Mouse (Mus musculus) MEL (cell line): ENCODE results near the gene E2f2.

ENCODE experiments used
- CTCF ChIP-seq, 3 experiments: IDR thresholded peaks in 2 of 3; conservative IDR thresholded peaks in 1 of 3; 2 replicates each; pipeline ENCODE4 v1.5.1; 2011 to 2012; ENCODE audit warnings: low read length in 3 of 3, low read depth in 2 of 3, mild to moderate bottlenecking in 2 of 3, improper control_type of control experiment in 1 of 3, inconsistent platforms in 1 of 3, mixed read lengths in 1 of 3, moderate library complexity in 1 of 3; ENCODE audit not compliant: control insufficient read depth in 1 of 3, insufficient read depth in 1 of 3, poor library complexity in 1 of 3, severe bottlenecking in 1 of 3
- HCFC1 ChIP-seq: IDR thresholded peaks from 2 replicates; pipeline ENCODE4 v1.6.1; 2012; ENCODE audit warnings: low read depth, mild to moderate bottlenecking, inconsistent platforms, low read length, improper control_type of control experiment, moderate library complexity
- MAX ChIP-seq: IDR thresholded peaks from 2 replicates; pipeline ENCODE4 v1.6.1; 2011; ENCODE audit warnings: low read length, improper control_type of control experiment
- MYC ChIP-seq: IDR thresholded peaks from 2 replicates; pipeline ENCODE4 v1.6.1; 2011; ENCODE audit warnings: low read depth, mild to moderate bottlenecking, low read length, improper control_type of control experiment, moderate library complexity
- POLR2A ChIP-seq, 2 experiments: IDR thresholded peaks; 2 replicates each; pipeline ENCODE4 v1.6.1; 2011 to 2012; ENCODE audit warnings: low read length in 2 of 2, mild to moderate bottlenecking in 2 of 2, control low read depth in 1 of 2, improper control_type of control experiment in 1 of 2, low read depth in 1 of 2, moderate library complexity in 1 of 2; ENCODE audit not compliant: control insufficient read depth in 1 of 2, insufficient read depth in 1 of 2, poor library complexity in 1 of 2
- POLR2AphosphoS5 ChIP-seq: IDR thresholded peaks from 2 replicates; pipeline ENCODE4 v1.6.1; 2012; ENCODE audit warnings: low read depth, borderline replicate concordance, mild to moderate bottlenecking, inconsistent platforms, low read length, moderate library complexity, mixed read lengths
- ZC3H11A ChIP-seq: IDR thresholded peaks from 2 replicates; pipeline ENCODE4 v1.6.1; 2012; ENCODE audit warnings: low read depth, mild to moderate bottlenecking, inconsistent platforms, low read length, improper control_type of control experiment

DNA sequence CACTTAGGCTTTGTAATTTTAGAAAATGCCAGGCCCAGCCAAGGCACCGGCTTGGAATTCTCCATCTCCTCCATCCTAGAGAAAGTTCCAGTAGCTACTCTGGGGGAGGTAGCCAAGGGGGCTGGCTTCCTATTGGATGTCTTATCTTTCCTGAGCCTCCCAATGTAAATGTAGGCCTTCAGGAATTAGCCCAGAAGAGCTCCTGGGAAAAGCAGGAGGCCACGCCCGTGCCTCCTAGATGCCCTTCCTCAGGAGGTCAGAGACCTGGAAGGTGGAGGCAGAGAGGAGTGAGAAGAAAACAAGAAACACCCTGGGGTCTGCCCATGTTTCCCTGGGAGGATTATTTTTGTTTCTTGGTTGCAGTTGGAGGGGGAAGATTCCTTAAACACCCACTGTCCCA, 21.4 kb downstream of the E2f2 start:
- TF ChIP-seq POLR2A (IDR thresholded peaks at IDR 0.05; ENCODE audit: control insufficient read depth in 1 of 2, insufficient read depth in 1 of 2, low read depth in 1 of 2, low read length in 2 of 2, poor library complexity in 1 of 2) (no peak), MYC (no peak), MAX (no peak), ZC3H11A (no peak), CTCF (IDR thresholded peaks at IDR 0.05 in 2 of 3, conservative IDR thresholded peaks at IDR 0.05 in 1 of 3; ENCODE audit: control insufficient read depth in 1 of 3, insufficient read depth in 1 of 3, low read depth in 2 of 3, low read length in 3 of 3, poor library complexity in 1 of 3, severe bottlenecking in 1 of 3) (no peak), POLR2AphosphoS5 (no peak), HCFC1 (no peak)
